Mouse (Mus musculus): ENCODE results near the gene Vapb.

GRCm38 (mm10) chr2:173757624-173758155 is 20.4 kb downstream of the Vapb start:
- no peak for TF ChIP-seq GATA1 (IDR thresholded peaks at IDR 0.05; ENCODE audit: low read depth, low read length)
- TF ChIP-seq MAZ (IDR thresholded peaks at IDR 0.05; ENCODE audit: low read depth, low read length) = no peak
- TF ChIP-seq POLR2AphosphoS2 (IDR thresholded peaks at IDR 0.05; ENCODE audit: low read length) = no peak
- no peak for TF ChIP-seq CTCF (IDR thresholded peaks at IDR 0.05 in 2 of 3, conservative IDR thresholded peaks at IDR 0.05 in 1 of 3; ENCODE audit: control insufficient read depth in 1 of 3, insufficient read depth in 1 of 3, low read depth in 2 of 3, low read length in 3 of 3, poor library complexity in 1 of 3, severe bottlenecking in 1 of 3)
- TF ChIP-seq TCF12 (IDR thresholded peaks at IDR 0.05; ENCODE audit: low read depth, low read length) = no peak

Measured in MEL (cell line).